Mouse (Mus musculus) liver, embryonic 18 days (tissue): ENCODE measurements around the gene Golga3. TPM values are rescaled to one million over a fixed set of nuclear protein-coding genes. Genes with fewer than 3 reads are reported as not detected.

ENCODE experiments used
- polyA plus RNA-seq: library from polyadenylated mRNA; depleted of rRNA; stranded (reverse); fragments of >200 nt; gene quantifications from 2 replicates; pipeline ENCODE4 v1.2.3, GENCODE M21; 2012; rRNA removed

Golga3 gene
- 5.2 and 6.3 TPM in 2 replicates for polyA plus RNA-seq

GRCm38 (mm10) chr5:110176362-110177020 lies at the start of gene Golga3:
Gene Golga3, plus strand, starts transcription at chr5:110176701.

GRCm38 (mm10) chr5:110135293-110136086 lies 41.0 kb upstream of the Golga3 start, which contains the start of gene Chfr:
Gene Chfr, plus strand, starts transcription at chr5:110135842.

GRCm38 (mm10) chr5:110230780-110231461 lies 54.4 kb downstream of the Golga3 start, which contains the start of gene Ankle2:
Gene Ankle2, plus strand, starts transcription at chr5:110231004.

DNA sequence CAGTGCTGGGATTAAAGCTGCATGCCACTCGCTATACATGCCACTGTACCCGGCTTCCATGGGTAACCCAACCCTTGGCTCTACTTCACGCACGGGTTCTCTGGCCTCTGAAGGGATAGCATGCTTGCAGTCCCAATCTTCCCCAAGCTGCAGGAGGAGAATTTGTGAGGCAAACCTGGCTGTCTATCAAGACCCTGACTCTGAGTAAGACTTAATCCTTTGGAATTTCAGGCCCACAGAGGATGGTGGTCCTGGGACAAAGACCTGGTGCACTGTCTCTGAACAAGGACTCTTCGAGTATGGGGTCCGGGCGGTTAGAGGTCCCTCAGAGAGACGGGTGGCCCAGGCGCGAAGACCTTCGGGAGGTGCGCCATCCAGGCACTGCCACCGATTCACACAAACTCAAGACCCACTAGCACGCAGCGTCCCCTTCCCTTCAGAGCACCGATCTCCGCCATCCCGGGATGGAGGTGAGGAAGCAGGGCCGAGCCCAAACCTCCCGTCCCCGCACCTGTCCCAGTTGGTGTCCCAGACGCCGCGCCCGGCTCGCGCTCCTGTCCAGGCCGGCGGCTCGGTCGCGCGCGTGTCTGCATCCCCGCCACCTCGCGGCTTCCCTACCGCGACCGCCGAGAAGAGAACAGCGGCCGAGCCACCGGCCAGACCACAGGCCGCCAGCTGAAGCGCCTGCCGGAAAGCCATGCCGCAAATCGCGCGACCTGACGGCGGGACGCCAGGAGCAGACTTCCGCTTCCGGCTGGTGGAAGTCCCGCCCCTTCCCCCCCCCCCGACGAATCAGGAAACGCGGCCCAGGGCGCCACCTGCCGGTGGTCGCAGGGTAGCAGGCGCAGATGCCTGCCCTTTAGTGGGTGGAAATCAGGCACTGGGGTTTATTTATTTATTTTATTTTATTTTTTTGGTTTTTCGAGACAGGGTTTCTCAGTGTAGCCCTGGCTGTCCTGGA lies 92.9 kb downstream of the Golga3 start, which contains the start of gene Pgam5:
TSS of gene Pgam5 (minus strand) at position 773 of the 961 bp plus-strand sequence.

Other genes with a start within 250 kb of the Golga3 start
- 3.7 and 3.8 TPM in 2 replicates for gene Zfp932, start 180.2 kb upstream of the Golga3 start, polyA plus RNA-seq
- 0.66 and 0.79 TPM in 2 replicates for gene Gm17655, start 104.2 kb upstream of the Golga3 start, polyA plus RNA-seq
- 0.76 and 0.86 TPM in 2 replicates for gene Gm35315, start 82.3 kb upstream of the Golga3 start, polyA plus RNA-seq
- 0.06 and 0.07 TPM in 2 replicates for gene Plcxd1, start 76.7 kb upstream of the Golga3 start, polyA plus RNA-seq
- gene Gtpbp6, start 68.5 kb upstream of the Golga3 start, polyA plus RNA-seq, result 21.1 and 24.2 TPM in 2 replicates
- gene Zfp605, start 66.6 kb upstream of the Golga3 start, polyA plus RNA-seq, result 0.55 and 0.60 TPM in 2 replicates
- 13.6 TPM in 2 replicates for gene Chfr, start 40.9 kb upstream of the Golga3 start, polyA plus RNA-seq
- 5.3 and 5.4 TPM in 2 replicates for gene Ankle2, start 54.3 kb downstream of the Golga3 start, polyA plus RNA-seq
- gene Pgam5, start 93.2 kb downstream of the Golga3 start, polyA plus RNA-seq, result 13.6 TPM in 2 replicates
- gene Pxmp2, start 109.5 kb downstream of the Golga3 start, polyA plus RNA-seq, result 31.9 and 32.3 TPM in 2 replicates
- 7.8 and 7.9 TPM in 2 replicates for gene Pole, start 109.6 kb downstream of the Golga3 start, polyA plus RNA-seq
- 0.13 and 0.16 TPM in 2 replicates for gene P2rx2, start 166.5 kb downstream of the Golga3 start, polyA plus RNA-seq
- not detected in 2 replicates for gene Lrcol1, start 168.0 kb downstream of the Golga3 start, polyA plus RNA-seq